ENCODE assay signal across 8 mouse cellular contexts in the genomic region with DNA sequence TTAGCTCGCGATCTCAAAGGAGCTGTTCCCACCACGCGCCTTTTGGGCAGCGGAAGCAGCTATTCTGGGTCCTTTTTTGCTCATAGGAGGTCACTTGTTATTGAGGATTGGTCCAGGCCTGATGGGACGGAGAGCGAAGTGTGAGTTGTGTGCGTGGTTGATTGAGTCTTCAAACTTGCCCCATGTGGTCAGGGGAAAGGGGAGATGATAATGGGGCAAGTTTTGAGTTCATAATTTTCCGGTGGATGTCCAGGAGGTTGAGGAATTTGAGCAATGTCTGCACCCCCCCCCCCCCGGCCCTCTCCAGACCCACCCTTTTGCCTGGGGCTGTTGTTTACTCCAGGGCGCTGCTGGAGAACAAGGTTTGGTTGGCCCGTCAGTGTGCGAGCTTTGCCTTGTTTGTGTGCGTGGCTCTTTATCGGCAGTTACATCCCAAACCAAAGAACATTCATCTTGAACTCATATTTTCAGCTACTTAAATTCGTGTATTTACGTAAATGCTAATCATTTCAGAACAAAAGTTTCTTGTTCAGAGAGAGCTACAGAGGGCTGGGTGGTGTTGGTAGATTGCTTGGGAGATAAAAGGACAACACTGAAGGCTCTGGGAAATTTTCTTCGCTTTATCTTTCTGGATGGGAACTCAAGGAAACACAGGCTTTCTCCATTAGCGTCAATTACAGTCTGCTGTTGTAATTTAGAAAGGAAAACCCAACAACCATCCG. TPM values are rescaled to one million over a fixed set of nuclear protein-coding genes. Genes with fewer than 3 reads are reported as not detected.
DNase-seq lines count a peak whose midpoint lies in the region; ATAC-seq and TF ChIP-seq lines count a peak whose summit lies in the region.

No protein-coding gene starts in this region.

- H3K4me3 ChIP-seq in cerebellum, adult 2 months (replicated peaks; ENCODE audit: insufficient read depth, low read depth, low read length) = peak overlapping the region; percentile 82
- H3K4me3 ChIP-seq in embryonic facial prominence, embryonic 11.5 days (ENCODE audit: low read depth, low read length) = peak overlapping the region; percentile 98
- H3K4me3 ChIP-seq in midbrain, embryonic 14.5 days (replicated peaks; ENCODE audit: low read depth, low read length) = peak overlapping the region; percentile 88

- H3K27ac ChIP-seq in cerebellum, adult 2 months (ENCODE audit: insufficient read depth, low read length) = peak overlapping the region; percentile 11; the same call in 1 of the 2 replicates
- peak overlapping the region; percentile 78 for H3K27ac ChIP-seq in embryonic facial prominence, embryonic 11.5 days (replicated peaks; ENCODE audit: low read depth, low read length)
- H3K27ac ChIP-seq in midbrain, embryonic 14.5 days (replicated peaks; ENCODE audit: low read depth, low read length) = peak overlapping the region; percentile 78

- no peaks in the 10 kb centered on the region for H3K9me3 ChIP-seq in embryonic facial prominence, embryonic 11.5 days (replicated peaks; ENCODE audit: control insufficient read depth, low read length)
- H3K9me3 ChIP-seq in midbrain, embryonic 14.5 days (ENCODE audit: control insufficient read depth, low read length) = no peaks in the 10 kb centered on the region

- H3K4me2 ChIP-seq in embryonic facial prominence, embryonic 11.5 days (ENCODE audit: low read depth, low read length) = peak overlapping the region; percentile 70
- peak overlapping the region; percentile 79 for H3K4me2 ChIP-seq in midbrain, embryonic 14.5 days (ENCODE audit: low read length)

- ATAC-seq in embryonic facial prominence, embryonic 11.5 days (replicated peaks; ENCODE audit: insufficient number of reproducible peaks, low FRiP score, low TSS enrichment, low read depth) = no peak
- ATAC-seq in midbrain, embryonic 14.5 days (ENCODE audit: low FRiP score, low TSS enrichment) = 0 out of 2 replicates have a peak, but pooled peaks have one; percentile 0

- WGBS in cerebellum, adult 2 months = 8% methylated on average over 20 of the region's 20 CpGs
- WGBS in embryonic facial prominence, embryonic 11.5 days = 6% methylated on average over 20 of the region's 20 CpGs
- 8% methylated on average over 20 of the region's 20 CpGs for WGBS in midbrain, embryonic 14.5 days

- peaks cover 11% of the 10 kb centered on the region for H3K36me3 ChIP-seq in embryonic facial prominence, embryonic 11.5 days (replicated peaks; ENCODE audit: control insufficient read depth, insufficient read depth, low read depth, low read length)
- H3K36me3 ChIP-seq in midbrain, embryonic 14.5 days (ENCODE audit: control insufficient read depth, insufficient read depth, low read length) = peaks cover 40% of the 10 kb centered on the region

- no peak for TF ChIP-seq CTCF in cerebellum, adult 2 months (IDR thresholded peaks at IDR 0.05; ENCODE audit: borderline replicate concordance, insufficient read depth, low read depth, low read length)

- H3K27me3 ChIP-seq in cerebellum, adult 2 months (ENCODE audit: control insufficient read depth, insufficient read depth, low read length) = no peaks in the 10 kb centered on the region
- H3K27me3 ChIP-seq in embryonic facial prominence, embryonic 11.5 days (ENCODE audit: control insufficient read depth, insufficient read depth, low read length) = no peaks in the 10 kb centered on the region
- no peaks in the 10 kb centered on the region for H3K27me3 ChIP-seq in midbrain, embryonic 14.5 days (ENCODE audit: control insufficient read depth, insufficient read depth, low read length)

- H3K9ac ChIP-seq in embryonic facial prominence, embryonic 11.5 days (replicated peaks; ENCODE audit: low read length) = peak overlapping the region; percentile 97
- H3K9ac ChIP-seq in midbrain, embryonic 14.5 days (replicated peaks; ENCODE audit: low read length) = peak overlapping the region; percentile 86

- no peak for TF ChIP-seq POLR2A in cerebellum, adult 2 months (IDR thresholded peaks at IDR 0.05; ENCODE audit: borderline replicate concordance, insufficient read depth, low read length)

- DNase-seq in cerebellum, adult 2 months = no peak
- no peak for DNase-seq in cerebellum, adult 9-11 months
- DNase-seq in A20 (ENCODE audit: low read depth, low spot score) = peak; percentile 32
- peak; percentile 47 for DNase-seq in embryonic facial prominence, embryonic 11.5 days (ENCODE audit: low spot score)
- DNase-seq in kidney, postnatal 14 days = peak; percentile 41
- DNase-seq in midbrain, embryonic 14.5 days = peak; percentile 14
- DNase-seq in layer of hippocampus, adult 9-10 months (ENCODE audit: low spot score) = no peak
- no peak for DNase-seq in urinary bladder, postnatal 4 days (ENCODE audit: low spot score in 2 of 2)

- peaks cover 8% of the 10 kb centered on the region; the same call in 1 of the 2 replicates for H3K4me1 ChIP-seq in cerebellum, adult 2 months (ENCODE audit: control insufficient read depth, insufficient read depth, low read length)
- H3K4me1 ChIP-seq in embryonic facial prominence, embryonic 11.5 days (ENCODE audit: control insufficient read depth, insufficient read depth, low read length) = peaks cover 4% of the 10 kb centered on the region; the same call in 1 of the 2 replicates
- H3K4me1 ChIP-seq in midbrain, embryonic 14.5 days (ENCODE audit: control insufficient read depth, insufficient read depth, low read length) = peaks cover 26% of the 10 kb centered on the region

RNA-seq across cellular contexts. Expression of a gene that starts 0.6 kb away (rescaled TPM):
- polyA plus RNA-seq in cerebellum, adult 2 months (2012; rRNA removed) = 12.2 and 14.4 TPM in 2 replicates
- polyA plus RNA-seq in embryonic facial prominence, embryonic 11.5 days (2014; fragmentation: Nextera tagmentation; extraction: Ambion mirVana) = 20.0 and 23.3 TPM in 2 replicates
- 27.5 and 29.1 TPM in 2 replicates for polyA plus RNA-seq in midbrain, embryonic 14.5 days (2014; fragmentation: Nextera tagmentation; extraction: Ambion mirVana)

RNA-seq across cellular contexts. Expression of a gene that starts 0.9 kb away (rescaled TPM):
- polyA plus RNA-seq in cerebellum, adult 2 months (2012; rRNA removed) = 148 and 150 TPM in 2 replicates
- 400 and 408 TPM in 2 replicates for polyA plus RNA-seq in embryonic facial prominence, embryonic 11.5 days (2014; fragmentation: Nextera tagmentation; extraction: Ambion mirVana)
- 208 and 247 TPM in 2 replicates for polyA plus RNA-seq in midbrain, embryonic 14.5 days (2014; fragmentation: Nextera tagmentation; extraction: Ambion mirVana)

RNA-seq across cellular contexts. Expression of a gene that starts 28.0 kb away (rescaled TPM):
- polyA plus RNA-seq in cerebellum, adult 2 months (2012; rRNA removed) = 0.20 and 0.21 TPM in 2 replicates
- 0.73 and 0.96 TPM in 2 replicates for polyA plus RNA-seq in embryonic facial prominence, embryonic 11.5 days (2014; fragmentation: Nextera tagmentation; extraction: Ambion mirVana)
- 0.53 and 0.83 TPM in 2 replicates for polyA plus RNA-seq in midbrain, embryonic 14.5 days (2014; fragmentation: Nextera tagmentation; extraction: Ambion mirVana)

RNA-seq across cellular contexts. Expression of a gene that starts 28.9 kb away (rescaled TPM):
- 13.0 and 15.0 TPM in 2 replicates for polyA plus RNA-seq in cerebellum, adult 2 months (2012; rRNA removed)
- polyA plus RNA-seq in embryonic facial prominence, embryonic 11.5 days (2014; fragmentation: Nextera tagmentation; extraction: Ambion mirVana) = 48.8 and 49.3 TPM in 2 replicates
- 42.1 and 44.3 TPM in 2 replicates for polyA plus RNA-seq in midbrain, embryonic 14.5 days (2014; fragmentation: Nextera tagmentation; extraction: Ambion mirVana)

RNA-seq across cellular contexts. Expression of a gene that starts 29.1 kb away (rescaled TPM):
- 11.7 and 12.0 TPM in 2 replicates for polyA plus RNA-seq in cerebellum, adult 2 months (2012; rRNA removed)
- 13.7 and 13.8 TPM in 2 replicates for polyA plus RNA-seq in embryonic facial prominence, embryonic 11.5 days (2014; fragmentation: Nextera tagmentation; extraction: Ambion mirVana)
- polyA plus RNA-seq in midbrain, embryonic 14.5 days (2014; fragmentation: Nextera tagmentation; extraction: Ambion mirVana) = 17.8 and 20.5 TPM in 2 replicates

Comparison
In these comparisons a context has a peak if more than half of its experiments do, and no peak if none do; other contexts are left out.
1. DNase-seq: peak in A20 (single experiment), embryonic facial prominence, embryonic 11.5 days (single experiment), kidney, postnatal 14 days (single experiment) and midbrain, embryonic 14.5 days (single experiment); none in cerebellum, adult 2 months (0 of 2), cerebellum, adult 9-11 months (single experiment), layer of hippocampus, adult 9-10 months (single experiment) and urinary bladder, postnatal 4 days (0 of 2).
2. H3K27ac ChIP-seq: peak in every context shown above with its lines; median percentile 78 in embryonic facial prominence, embryonic 11.5 days; 78 in midbrain, embryonic 14.5 days; 11 in cerebellum, adult 2 months.
3. Peak in every context shown above with its lines, with median percentiles within 50 percentile points of each other: H3K4me3 ChIP-seq.